Mouse (Mus musculus): Measurements from ENCODE around the gene Nck2.

GRCm38 (mm10) chr1:43500121-43500520 is 55.7 kb downstream of the Nck2 start:
- no peak for TF ChIP-seq EP300 (IDR thresholded peaks at IDR 0.05; ENCODE audit: low read depth)
- TF ChIP-seq CTCF (IDR thresholded peaks at IDR 0.05; ENCODE audit: low read depth), result no peak
